Mouse (Mus musculus) limb, embryonic 11.5 days (tissue): Measurements from ENCODE around the gene Ggta1. TPM values are rescaled to one million over a fixed set of nuclear protein-coding genes. Genes with fewer than 3 reads are reported as not detected.

ENCODE experiments used
- ATAC-seq: fragments of 200-750 bp; cut with Nextera tagmentation; 2 replicates; pipeline ENCODE4 v1.8.0; 2017; ENCODE audit warnings: low read depth; ENCODE audit not compliant: insufficient number of reproducible peaks, low FRiP score, low TSS enrichment
- DNase-seq: peaks from one replicate; pipeline ENCODE4 v3.0.0-alpha.2; 2015; ENCODE audit warnings: low spot score
- H3K27ac ChIP-seq: fragments of 300-500 bp; sonication (generic); replicated peaks from 2 replicates; pipeline ENCODE4 v1.5.1; 2014; ENCODE audit warnings: low read depth, mild to moderate bottlenecking, low read length
- H3K27me3 ChIP-seq: fragments of 300-500 bp; sonication (generic); 2 replicates; pipeline ENCODE4 v1.6.1; 2014; ENCODE audit warnings: mild to moderate bottlenecking, low read length, mixed read lengths; ENCODE audit not compliant: control insufficient read depth, insufficient read depth
- H3K36me3 ChIP-seq: fragments of 300-500 bp; sonication (generic); 2 replicates; pipeline ENCODE4 v1.6.1; 2014; ENCODE audit warnings: mild to moderate bottlenecking, low read length, moderate library complexity, mixed read lengths; ENCODE audit not compliant: control insufficient read depth, insufficient read depth
- H3K4me1 ChIP-seq: fragments of 300-500 bp; sonication (generic); 2 replicates; pipeline ENCODE4 v1.6.1; 2014; ENCODE audit warnings: low read length, mixed read lengths; ENCODE audit not compliant: control insufficient read depth, insufficient read depth
- H3K4me2 ChIP-seq: fragments of 300-500 bp; sonication (generic); 2 replicates; pipeline ENCODE4 v1.6.1; 2014; ENCODE audit warnings: low read depth, mild to moderate bottlenecking, moderate library complexity; ENCODE audit not compliant: severe bottlenecking
- H3K4me3 ChIP-seq: fragments of 300-500 bp; sonication (generic); 2 replicates; pipeline ENCODE4 v1.5.1; 2014; ENCODE audit warnings: low read depth, low read length
- H3K9ac ChIP-seq: fragments of 300-500 bp; sonication (generic); 2 replicates; pipeline ENCODE4 v1.6.1; 2014; ENCODE audit warnings: mild to moderate bottlenecking, low read length
- H3K9me3 ChIP-seq: fragments of 300-500 bp; sonication (generic); 2 replicates; pipeline ENCODE4 v1.6.1; 2016; ENCODE audit warnings: low read length; ENCODE audit not compliant: control insufficient read depth
- WGBS: fragments of 180-500 bp; shearing (Covaris S2); extraction: QIAGEN DNeasy Blood & Tissue Kit; methylation state at CpG from one replicate; pipeline ENCODE4 v1.1.7; 2014; 5-methylcytosine and 5-hydroxymethylcytosine counted together
- polyA plus RNA-seq: library from polyadenylated mRNA; unstranded; fragments of >200 nt; fragmentation: Nextera tagmentation; extraction: Ambion mirVana; gene quantifications from 2 replicates; pipeline ENCODE4 v1.2.1, GENCODE M21; 2014

Gene Ggta1
- polyA plus RNA-seq, 1 experiment from 2014 or later: 6.0 TPM

GRCm38 (mm10) chr2:35483402-35483801 lies 20.4 kb upstream of the Ggta1 start:
- no peak for DNase-seq
- Histone ChIP-seq H3K4me3 (no peak overlapping the region), H3K4me1 (no peaks in the 10 kb centered on the region), H3K27ac (no peak overlapping the region), H3K4me2 (no peak overlapping the region), H3K9me3 (no peaks in the 10 kb centered on the region), H3K9ac (no peak overlapping the region), H3K27me3 (no peaks in the 10 kb centered on the region), H3K36me3 (no peaks in the 10 kb centered on the region)
- ATAC-seq: no peak
- WGBS: 85% methylated on average over 9 of the region's 9 CpGs

- no peak overlapping the region for H3K4me3 ChIP-seq
- no peaks in the 10 kb centered on the region for H3K9me3 ChIP-seq
- no peaks in the 10 kb centered on the region for H3K27me3 ChIP-seq
- ATAC-seq (no peak), DNase-seq (no peak)
- WGBS: 84% methylated on average over 7 of the region's 7 CpGs
- no peak overlapping the region for H3K9ac ChIP-seq
- H3K4me1 ChIP-seq: no peaks in the 10 kb centered on the region
- no peak overlapping the region for H3K27ac ChIP-seq
- H3K36me3 ChIP-seq: no peaks in the 10 kb centered on the region
- H3K4me2 ChIP-seq: no peak overlapping the region
Observed at GRCm38 (mm10) chr2:35481322-35481990, 18.4 kb upstream of the Ggta1 start.

DNA sequence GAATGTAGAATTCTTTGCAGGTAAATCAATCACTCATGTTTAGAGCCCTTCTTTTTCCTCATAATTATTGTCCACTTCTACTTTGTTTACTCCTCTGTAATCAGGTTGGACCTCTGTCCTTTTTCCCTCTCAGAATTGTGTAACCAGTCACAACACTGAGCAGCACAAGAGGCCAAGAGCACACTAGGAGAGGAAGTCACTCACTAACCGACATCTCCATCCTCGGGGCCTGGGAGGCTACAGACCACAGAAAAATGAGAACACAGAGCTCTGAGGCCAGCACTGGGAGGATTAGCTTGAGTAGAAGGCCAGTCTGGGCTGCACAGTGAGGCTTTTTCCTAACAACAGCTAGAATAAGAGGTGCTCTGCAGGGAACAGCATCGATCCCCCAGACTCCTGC lies 17.0 kb upstream of the Ggta1 start:
- Histone ChIP-seq H3K27me3 (no peaks in the 10 kb centered on the region), H3K36me3 (no peaks in the 10 kb centered on the region), H3K4me3 (no peak overlapping the region), H3K9me3 (no peaks in the 10 kb centered on the region), H3K9ac (no peak overlapping the region), H3K27ac (no peak overlapping the region), H3K4me2 (no peak overlapping the region), H3K4me1 (no peaks in the 10 kb centered on the region)
- no peak for ATAC-seq
- WGBS: 75% methylated on average over 3 of the region's 3 CpGs
- no peak for DNase-seq

GRCm38 (mm10) chr2:35478812-35479122 lies 15.7 kb upstream of the Ggta1 start:
- no peaks in the 10 kb centered on the region for H3K9me3 ChIP-seq
- H3K9ac ChIP-seq: no peak overlapping the region
- no peak for ATAC-seq
- no peak overlapping the region for H3K4me3 ChIP-seq
- H3K4me1 ChIP-seq: no peaks in the 10 kb centered on the region
- WGBS: 43% methylated on average over 3 of the region's 3 CpGs
- no peak for DNase-seq
- no peaks in the 10 kb centered on the region for H3K27me3 ChIP-seq
- H3K27ac ChIP-seq: no peak overlapping the region
- no peak overlapping the region for H3K4me2 ChIP-seq
- no peaks in the 10 kb centered on the region for H3K36me3 ChIP-seq

DNA sequence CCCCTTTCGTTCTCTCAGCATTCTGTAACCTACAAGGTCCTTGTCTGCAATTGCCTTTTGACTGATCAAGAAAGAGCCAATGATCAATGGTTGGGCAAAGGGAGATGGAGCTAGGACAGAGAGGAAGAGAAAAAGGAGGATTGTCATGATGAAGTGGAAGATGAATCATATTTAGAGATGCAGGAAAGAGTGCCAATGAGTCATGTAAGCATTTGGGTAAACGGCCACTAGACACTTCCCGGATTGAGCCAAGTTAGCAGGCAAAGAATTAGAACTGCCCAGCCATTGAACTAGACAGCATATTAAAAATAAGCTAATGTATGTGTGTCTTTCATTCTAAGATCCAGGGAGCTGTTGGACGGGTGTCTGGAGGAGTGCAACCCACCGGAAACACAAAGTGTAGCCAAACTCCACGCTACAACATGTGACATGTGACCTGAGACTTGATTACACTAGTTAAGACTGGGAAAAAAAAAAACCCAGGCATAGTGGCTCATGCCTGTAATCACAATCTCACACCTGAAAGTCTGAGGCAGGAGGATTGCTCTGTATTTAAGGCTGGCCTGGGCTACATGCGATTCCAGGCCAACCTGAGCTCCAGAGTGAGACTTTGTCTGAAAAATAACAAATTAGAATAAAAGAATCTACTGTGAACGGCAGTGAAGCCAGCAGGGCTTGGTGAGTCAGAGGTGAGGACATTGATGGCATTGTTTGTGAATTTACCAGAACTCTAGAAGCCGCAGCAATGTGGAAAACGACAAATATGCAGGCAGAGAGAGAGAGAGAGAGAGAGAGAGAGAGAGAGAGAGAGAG lies 15.2 kb upstream of the Ggta1 start:
- H3K36me3 ChIP-seq: no peaks in the 10 kb centered on the region
- H3K27me3 ChIP-seq: no peaks in the 10 kb centered on the region
- H3K9me3 ChIP-seq: no peaks in the 10 kb centered on the region
- H3K27ac ChIP-seq: no peak overlapping the region
- H3K4me3 ChIP-seq: no peak overlapping the region
- ATAC-seq (no peak), DNase-seq (no peak)
- 82% methylated on average over 10 of the region's 10 CpGs for WGBS
- H3K4me2 ChIP-seq: no peak overlapping the region
- no peaks in the 10 kb centered on the region for H3K4me1 ChIP-seq
- H3K9ac ChIP-seq: no peak overlapping the region

DNA sequence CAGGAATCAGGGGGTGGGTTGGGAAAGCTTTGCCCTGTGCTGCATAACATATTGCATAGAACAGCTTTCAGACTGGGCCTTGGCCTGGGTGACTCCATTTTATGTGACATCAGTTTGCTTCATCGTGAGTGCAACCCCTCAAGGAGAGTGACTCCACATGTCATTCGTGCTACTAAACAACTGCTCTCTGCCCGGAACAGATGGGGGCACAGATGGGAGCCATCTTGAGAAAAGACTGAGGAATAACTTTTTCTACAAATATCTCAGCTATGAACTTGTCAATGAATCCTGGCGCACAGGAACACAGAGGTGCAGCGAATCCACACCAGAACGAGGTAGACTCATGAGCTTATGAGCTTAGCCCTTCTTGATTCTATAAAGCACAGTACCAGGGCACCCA lies 14.3 kb upstream of the Ggta1 start:
- WGBS: 93% methylated on average over 6 of the region's 6 CpGs
- H3K27ac ChIP-seq: no peak overlapping the region
- no peak overlapping the region for H3K4me2 ChIP-seq
- no peak overlapping the region for H3K4me3 ChIP-seq
- H3K9me3 ChIP-seq: no peaks in the 10 kb centered on the region
- DNase-seq (no peak), ATAC-seq (no peak)
- H3K27me3 ChIP-seq: no peaks in the 10 kb centered on the region
- no peaks in the 10 kb centered on the region for H3K4me1 ChIP-seq
- H3K36me3 ChIP-seq: no peaks in the 10 kb centered on the region
- H3K9ac ChIP-seq: no peak overlapping the region

DNA sequence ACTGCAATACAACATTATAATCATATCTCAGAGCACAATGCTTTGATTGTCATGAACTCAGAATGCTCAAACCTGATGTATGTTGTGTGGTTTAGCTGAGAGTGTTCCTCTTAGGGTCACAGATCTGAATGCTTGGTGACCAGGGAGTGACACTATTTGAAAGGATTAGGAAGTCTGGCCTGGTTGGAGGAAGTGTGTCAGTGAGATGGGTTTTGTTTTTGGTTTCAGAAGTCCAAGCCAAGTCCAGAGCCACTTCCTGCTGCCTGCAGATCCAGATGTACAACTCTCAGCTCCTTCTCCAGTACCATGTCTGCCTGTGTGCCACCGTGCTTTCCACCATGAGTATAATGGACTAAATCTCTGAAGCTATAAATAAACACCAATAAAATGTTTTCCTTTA lies 11.9 kb upstream of the Ggta1 start:
- WGBS: 93% methylated on average over 1 of the region's 1 CpGs
- Histone ChIP-seq H3K36me3 (no peaks in the 10 kb centered on the region), H3K4me2 (no peak overlapping the region), H3K4me3 (no peak overlapping the region), H3K27ac (no peak overlapping the region), H3K9me3 (no peaks in the 10 kb centered on the region), H3K9ac (no peak overlapping the region), H3K27me3 (no peaks in the 10 kb centered on the region), H3K4me1 (no peaks in the 10 kb centered on the region)
- ATAC-seq (no peak), DNase-seq (no peak)

- H3K36me3 ChIP-seq: no peaks in the 10 kb centered on the region
Observed at GRCm38 (mm10) chr2:35469266-35469665, 6.2 kb upstream of the Ggta1 start.

More at GRCm38 (mm10) chr2:35469266-35469665, 6.2 kb upstream of the Ggta1 start:
- ATAC-seq: no peak
- no peak for DNase-seq
- no peaks in the 10 kb centered on the region for H3K27me3 ChIP-seq
- 83% methylated on average over 3 of the region's 3 CpGs for WGBS
- no peaks in the 10 kb centered on the region for H3K9me3 ChIP-seq
- no peak overlapping the region for H3K27ac ChIP-seq
- no peak overlapping the region for H3K4me3 ChIP-seq
- H3K4me2 ChIP-seq: no peak overlapping the region
- H3K4me1 ChIP-seq: no peaks in the 10 kb centered on the region
- H3K9ac ChIP-seq: no peak overlapping the region
